Mouse (Mus musculus) myocyte (in vitro differentiated cells): ENCODE results near the gene Card10.

Source experiments
- CEBPB ChIP-seq: IDR thresholded peaks from 2 replicates; pipeline ENCODE4 v1.6.1; 2011; ENCODE audit warnings: mild to moderate bottlenecking, moderate library complexity; ENCODE audit not compliant: poor library complexity, insufficient read depth, severe bottlenecking
- E2F4 ChIP-seq: IDR thresholded peaks from one replicate; pipeline ENCODE4 v1.6.1; 2011; ENCODE audit warnings: mild to moderate bottlenecking, control low read depth, moderate library complexity; ENCODE audit not compliant: insufficient read depth
- MAX ChIP-seq: IDR thresholded peaks from one replicate; pipeline ENCODE4 v1.6.1; 2011; ENCODE audit warnings: low read depth, mild to moderate bottlenecking, control low read depth
- MYOD1 ChIP-seq, 3 experiments: IDR thresholded peaks; one replicate each; pipeline ENCODE4 v1.6.1; 2011; ENCODE audit warnings: control low read depth in 2 of 3, low read depth in 2 of 3, mild to moderate bottlenecking in 2 of 3, moderate library complexity in 1 of 3; ENCODE audit not compliant: insufficient read length in 2 of 3, control insufficient read depth in 1 of 3
- MYOG ChIP-seq, 3 experiments: IDR thresholded peaks; one replicate each; pipeline ENCODE4 v1.6.1; 2011; ENCODE audit warnings: control low read depth in 2 of 3, low read depth in 2 of 3, mild to moderate bottlenecking in 2 of 3; ENCODE audit not compliant: insufficient read length in 2 of 3, control insufficient read depth in 1 of 3, insufficient read depth in 1 of 3
- POLR2A ChIP-seq: IDR thresholded peaks from one replicate; pipeline ENCODE4 v1.6.1; 2011; ENCODE audit warnings: low read depth, mild to moderate bottlenecking, control low read depth, moderate library complexity; ENCODE audit not compliant: insufficient read length
- POLR2AphosphoS2 ChIP-seq: IDR thresholded peaks from one replicate; pipeline ENCODE4 v1.6.1; 2011; ENCODE audit warnings: low read depth, control low read depth; ENCODE audit not compliant: insufficient read length
- REST ChIP-seq: IDR thresholded peaks from one replicate; pipeline ENCODE4 v1.6.1; 2011; ENCODE audit warnings: mild to moderate bottlenecking, control low read depth, moderate library complexity; ENCODE audit not compliant: insufficient read depth, insufficient read length
- SRF ChIP-seq: IDR thresholded peaks from one replicate; pipeline ENCODE4 v1.6.1; 2011; ENCODE audit warnings: low read depth; ENCODE audit not compliant: control insufficient read depth, insufficient read length
- TCF12 ChIP-seq: IDR thresholded peaks from one replicate; pipeline ENCODE4 v1.6.1; 2011; ENCODE audit warnings: mild to moderate bottlenecking, control low read depth; ENCODE audit not compliant: poor library complexity, insufficient read depth, severe bottlenecking
- TCF3 ChIP-seq: IDR thresholded peaks from one replicate; pipeline ENCODE4 v1.6.1; 2011; ENCODE audit warnings: low read depth, control low read depth; ENCODE audit not compliant: insufficient read length
- USF1 ChIP-seq: IDR thresholded peaks from one replicate; pipeline ENCODE4 v1.6.1; 2011; ENCODE audit warnings: low read depth, mild to moderate bottlenecking, control low read depth, moderate library complexity

DNA sequence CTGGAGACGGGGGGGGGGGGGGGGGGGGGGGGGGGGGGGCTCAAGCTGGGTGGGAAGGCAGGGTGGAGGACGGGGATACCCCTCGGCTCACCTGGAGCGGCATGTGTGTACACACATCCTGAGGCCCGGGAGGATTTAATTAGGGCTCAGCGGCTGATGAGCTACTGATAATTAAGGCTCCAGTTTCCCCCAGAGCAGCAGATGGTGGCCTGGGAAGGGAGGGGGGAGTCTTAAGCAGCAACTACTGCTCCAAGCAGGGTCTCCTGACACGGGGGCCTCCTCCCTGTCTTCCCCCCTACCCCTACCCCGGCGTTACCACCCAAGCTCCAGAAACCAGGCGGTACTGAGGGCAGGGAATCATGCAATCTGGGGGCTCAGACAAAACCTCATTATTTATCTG, 39.6 kb downstream of the Card10 start:
- TF ChIP-seq SRF (no peak), POLR2A (no peak), POLR2AphosphoS2 (no peak), REST (no peak), MYOD1 (IDR thresholded peaks at IDR 0.05; ENCODE audit: control insufficient read depth in 1 of 3, insufficient read length in 2 of 3, low read depth in 2 of 3) (no peak), TCF12 (no peak), MYOG (IDR thresholded peaks at IDR 0.05; ENCODE audit: control insufficient read depth in 1 of 3, insufficient read depth in 1 of 3, insufficient read length in 2 of 3, low read depth in 2 of 3) (no peak), USF1 (no peak), MAX (no peak), CEBPB (no peak), E2F4 (no peak), TCF3 (no peak)
